Mouse (Mus musculus): ENCODE data around the gene Armc6. TPM values are rescaled to one million over a fixed set of nuclear protein-coding genes. Genes with fewer than 3 reads are reported as not detected.

Armc6 gene
- polyA plus RNA-seq, 1 experiment from 2014 or later = 21.7 TPM

- 82% methylated on average over 4 of the region's 4 CpGs for WGBS
- no peaks in the 10 kb centered on the region for H3K27me3 ChIP-seq (replicated peaks)
- H3K4me2 ChIP-seq = no peak overlapping the region
- H3K4me3 ChIP-seq (replicated peaks) = no peak overlapping the region
- no peak overlapping the region for H3K27ac ChIP-seq
- no peak overlapping the region for H3K9ac ChIP-seq
- ATAC-seq (ENCODE audit: insufficient read depth, low FRiP score, low read depth) = no peak
- 0 out of 2 replicates have a peak, but pooled peaks cover 3% of the 10 kb centered on the region for H3K4me1 ChIP-seq
- H3K36me3 ChIP-seq = peaks cover 13% of the 10 kb centered on the region
- no peaks in the 10 kb centered on the region for H3K9me3 ChIP-seq
Measured at GRCm38 (mm10) chr8:70183194-70183593, 51.1 kb downstream of the Armc6 start.

GRCm38 (mm10) chr8:70181903-70182252 is 52.4 kb downstream of the Armc6 start:
- no peak for ATAC-seq (ENCODE audit: insufficient read depth, low FRiP score, low read depth)
- WGBS = 27% methylated on average over 2 of the region's 2 CpGs
- peaks cover 19% of the 10 kb centered on the region for H3K36me3 ChIP-seq

DNA sequence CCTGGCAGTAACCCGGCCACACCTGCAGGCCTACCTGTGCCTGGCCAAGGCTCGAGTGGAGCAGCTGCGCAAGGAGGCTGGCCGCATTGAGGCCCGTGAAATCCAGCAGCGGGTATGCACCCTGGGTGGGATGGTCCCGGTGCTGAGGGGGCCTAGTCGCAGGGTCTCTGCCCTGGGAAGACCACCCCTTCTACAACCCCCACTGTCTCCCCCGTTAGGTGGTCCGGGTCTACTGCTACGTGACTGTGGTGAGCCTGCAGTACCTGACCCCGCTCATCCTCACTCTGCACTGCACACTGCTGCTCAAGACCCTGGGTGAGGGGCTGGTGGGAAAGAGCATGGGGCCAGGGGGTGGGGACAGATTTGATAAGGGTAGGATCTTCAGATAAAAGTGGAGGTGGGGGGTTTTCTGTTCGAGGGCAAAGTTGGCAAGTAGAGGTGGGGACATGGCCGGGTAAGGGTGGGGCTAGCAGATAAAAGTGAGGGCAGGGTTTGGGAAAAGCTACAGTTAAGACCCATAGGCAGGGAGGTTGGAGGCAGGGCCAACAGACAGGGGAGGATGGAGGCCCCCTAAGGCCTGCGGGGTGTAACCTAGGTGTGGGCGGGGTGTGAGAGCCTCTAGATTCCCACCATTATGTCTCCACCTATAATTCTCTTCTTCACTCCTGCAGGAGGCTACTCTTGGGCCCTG is 52.9 kb downstream of the Armc6 start:
- H3K4me2 ChIP-seq = no peak overlapping the region
- peaks cover 19% of the 10 kb centered on the region for H3K36me3 ChIP-seq
- H3K9me3 ChIP-seq = no peaks in the 10 kb centered on the region
- H3K4me3 ChIP-seq (replicated peaks) = no peak overlapping the region
- H3K27me3 ChIP-seq (replicated peaks) = no peaks in the 10 kb centered on the region
- H3K27ac ChIP-seq = no peak overlapping the region
- H3K4me1 ChIP-seq = 0 out of 2 replicates have a peak, but pooled peaks cover 3% of the 10 kb centered on the region
- ATAC-seq (ENCODE audit: insufficient read depth, low FRiP score, low read depth) = peak; percentile 61
- 71% methylated on average over 16 of the region's 16 CpGs for WGBS
- H3K9ac ChIP-seq = no peak overlapping the region

More at GRCm38 (mm10) chr8:70181903-70182252, 52.4 kb downstream of the Armc6 start:
- no peaks in the 10 kb centered on the region for H3K27me3 ChIP-seq (replicated peaks)
- no peak overlapping the region for H3K4me2 ChIP-seq
- H3K4me3 ChIP-seq (replicated peaks) = no peak overlapping the region
- no peaks in the 10 kb centered on the region for H3K9me3 ChIP-seq
- H3K9ac ChIP-seq = no peak overlapping the region
- H3K27ac ChIP-seq = no peak overlapping the region
- 0 out of 2 replicates have a peak, but pooled peaks cover 3% of the 10 kb centered on the region for H3K4me1 ChIP-seq

DNA sequence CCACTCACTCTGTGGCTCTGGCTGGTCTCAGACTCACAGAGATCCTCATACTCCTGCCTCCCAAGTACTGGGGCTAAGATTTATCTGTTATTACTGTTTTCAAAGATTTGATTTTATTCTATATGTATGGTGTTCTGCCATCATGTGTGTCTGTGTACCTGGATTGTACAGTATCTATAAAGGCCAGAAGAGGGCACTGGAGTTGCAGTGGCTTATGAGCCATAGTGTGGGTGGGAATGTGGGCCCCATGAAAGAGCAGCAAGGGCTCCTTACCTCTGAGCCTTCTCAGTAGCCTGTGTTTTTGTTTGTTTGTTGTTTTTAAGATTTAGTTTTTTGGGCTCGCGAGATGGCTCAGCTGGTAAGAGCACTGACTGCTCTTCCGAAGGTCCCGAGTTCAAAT is 55.2 kb downstream of the Armc6 start:
- H3K9ac ChIP-seq = no peak overlapping the region
- 88% methylated on average over 4 of the region's 4 CpGs for WGBS
- H3K27me3 ChIP-seq (replicated peaks) = no peaks in the 10 kb centered on the region
- no peaks in the 10 kb centered on the region for H3K9me3 ChIP-seq
- peaks cover 9% of the 10 kb centered on the region; the same call in 1 of the 2 replicates for H3K4me1 ChIP-seq
- H3K4me2 ChIP-seq = no peak overlapping the region
- H3K27ac ChIP-seq = no peak overlapping the region
- ATAC-seq (ENCODE audit: insufficient read depth, low FRiP score, low read depth) = no peak
- H3K4me3 ChIP-seq (replicated peaks) = no peak overlapping the region
- peaks cover 19% of the 10 kb centered on the region for H3K36me3 ChIP-seq

- no peaks in the 10 kb centered on the region for H3K27me3 ChIP-seq (replicated peaks)
- 87% methylated on average over 2 of the region's 2 CpGs for WGBS
- H3K27ac ChIP-seq = no peak overlapping the region
- H3K9me3 ChIP-seq = no peaks in the 10 kb centered on the region
- no peak overlapping the region for H3K4me3 ChIP-seq (replicated peaks)
- peaks cover 18% of the 10 kb centered on the region for H3K4me1 ChIP-seq
- no peak for ATAC-seq (ENCODE audit: insufficient read depth, low FRiP score, low read depth)
- no peak overlapping the region for H3K4me2 ChIP-seq
- H3K9ac ChIP-seq = no peak overlapping the region
- peaks cover 19% of the 10 kb centered on the region for H3K36me3 ChIP-seq
Measured at GRCm38 (mm10) chr8:70178231-70178630, 56.0 kb downstream of the Armc6 start.

GRCm38 (mm10) chr8:70174079-70174478 is 60.2 kb downstream of the Armc6 start:
- H3K27me3 ChIP-seq (replicated peaks) = no peaks in the 10 kb centered on the region
- H3K4me2 ChIP-seq = no peak overlapping the region
- peaks cover 5% of the 10 kb centered on the region; the same call in 1 of the 2 replicates for H3K36me3 ChIP-seq
- ATAC-seq (ENCODE audit: insufficient read depth, low FRiP score, low read depth) = no peak
- peaks cover 20% of the 10 kb centered on the region for H3K4me1 ChIP-seq
- H3K27ac ChIP-seq = no peak overlapping the region
- 85% methylated on average over 7 of the region's 7 CpGs for WGBS
- no peaks in the 10 kb centered on the region for H3K9me3 ChIP-seq
- H3K4me3 ChIP-seq (replicated peaks) = no peak overlapping the region
- no peak overlapping the region for H3K9ac ChIP-seq

DNA sequence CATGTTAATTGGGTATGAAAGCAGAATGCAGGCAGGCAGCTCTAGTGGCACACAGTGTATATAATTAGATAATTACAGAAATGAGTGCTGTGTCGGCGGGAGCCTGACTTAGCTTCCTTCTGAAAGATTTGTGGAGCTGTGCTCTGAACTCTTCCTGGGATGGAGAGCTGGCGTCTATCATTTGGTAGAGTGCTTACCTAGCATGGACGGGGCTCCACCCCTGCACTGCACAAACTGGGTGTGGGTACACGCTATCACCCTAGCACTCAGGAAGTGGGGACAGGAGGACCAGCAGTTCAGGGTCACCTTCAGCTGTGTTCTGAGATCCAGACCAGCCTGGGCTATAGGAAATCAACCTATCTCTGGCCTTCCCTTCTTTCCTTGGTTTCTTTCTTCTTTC is 60.9 kb downstream of the Armc6 start:
- Histone ChIP-seq H3K27ac (no peak overlapping the region), H3K9ac (no peak overlapping the region), H3K9me3 (no peaks in the 10 kb centered on the region), H3K4me3 (replicated peaks) (peak overlapping the region; percentile 56; the same call in 1 of the 2 replicates), H3K4me2 (peak overlapping the region; percentile 63), H3K4me1 (peaks cover 20% of the 10 kb centered on the region), H3K27me3 (replicated peaks) (no peaks in the 10 kb centered on the region), H3K36me3 (peaks cover 5% of the 10 kb centered on the region; the same call in 1 of the 2 replicates)
- ATAC-seq (ENCODE audit: insufficient read depth, low FRiP score, low read depth) = no peak
- WGBS = 67% methylated on average over 5 of the region's 5 CpGs

DNA sequence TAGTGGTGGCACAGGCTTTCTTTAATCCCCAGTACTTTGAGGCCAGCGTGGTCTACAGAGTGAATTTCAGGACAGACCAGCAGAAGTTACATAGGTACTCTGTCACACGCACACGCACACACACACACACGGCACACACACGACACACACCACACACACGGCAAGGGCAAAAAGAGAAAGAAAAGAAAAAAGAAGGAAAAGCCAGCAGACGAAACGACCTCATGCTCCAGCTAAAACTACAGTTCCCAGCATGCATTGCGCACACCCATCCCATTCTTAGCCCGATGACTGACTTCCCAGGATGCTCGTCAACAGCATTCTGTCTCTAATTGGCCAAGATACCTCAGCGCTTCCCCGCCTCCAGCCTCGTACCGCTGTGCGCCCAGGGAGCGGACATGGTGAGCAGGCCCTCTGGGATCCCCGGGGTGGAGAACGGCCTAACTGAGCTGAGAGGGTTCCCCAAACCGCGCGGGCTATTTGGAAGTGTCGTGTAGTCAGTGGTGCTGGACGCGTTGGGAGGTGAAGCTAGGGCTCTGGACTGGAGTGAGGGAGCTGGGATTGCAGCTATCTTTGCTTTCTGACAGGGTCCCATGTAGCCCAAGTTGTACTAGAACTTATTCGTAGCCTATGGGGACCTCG is 62.1 kb downstream of the Armc6 start, which contains the start of gene Tmem161a:
Tmem161a (plus strand) TSS at position 314 of the 639 bp plus-strand sequence.
- Histone ChIP-seq H3K4me3 (replicated peaks) (peak within 1 kb of the TSS; percentile 56), H3K4me2 (peak within 1 kb of the TSS; percentile 63), H3K4me1 (peaks cover 20% of the 10 kb centered on the region), H3K27ac (peak within 1 kb of the TSS; percentile 42), H3K9me3 (no peaks in the 10 kb centered on the region), H3K9ac (peak within 1 kb of the TSS; percentile 13; the same call in 1 of the 2 replicates), H3K27me3 (replicated peaks) (no peaks in the 10 kb centered on the region), H3K36me3 (peaks cover under 1% of the 10 kb centered on the region; the same call in 1 of the 2 replicates)
- peak; percentile 97 for ATAC-seq (ENCODE audit: insufficient read depth, low FRiP score, low read depth)
- WGBS = under 1% methylated on average over 27 of the region's 27 CpGs

DNA sequence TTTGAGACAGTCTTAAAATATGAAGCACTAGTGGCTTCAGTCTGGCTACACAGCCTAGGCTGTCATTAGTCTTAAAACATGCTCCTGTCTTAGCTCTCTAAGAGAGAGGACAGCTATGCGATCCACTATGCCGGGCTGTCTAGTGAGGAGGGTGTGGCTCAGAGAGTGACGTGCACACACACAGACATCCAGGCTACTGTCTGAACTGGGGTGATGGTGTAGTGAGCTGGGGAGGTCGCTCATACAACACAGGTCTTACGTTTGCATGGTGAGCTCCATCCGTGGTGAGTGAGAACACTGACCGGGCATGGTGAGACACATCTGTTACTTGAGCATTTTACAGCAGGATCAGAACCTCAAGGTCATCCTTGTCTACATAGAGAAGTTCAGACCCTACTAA is 63.0 kb downstream of the Armc6 start:
- Histone ChIP-seq H3K4me1 (peaks cover 27% of the 10 kb centered on the region), H3K4me3 (replicated peaks) (no peak overlapping the region), H3K9ac (no peak overlapping the region), H3K27me3 (replicated peaks) (0 out of 2 replicates have a peak, but pooled peaks cover 3% of the 10 kb centered on the region), H3K4me2 (no peak overlapping the region; the same call in 1 of the 2 replicates), H3K27ac (no peak overlapping the region), H3K36me3 (no peaks in the 10 kb centered on the region), H3K9me3 (no peaks in the 10 kb centered on the region)
- no peak for ATAC-seq (ENCODE audit: insufficient read depth, low FRiP score, low read depth)
- 75% methylated on average over 7 of the region's 7 CpGs for WGBS

DNA sequence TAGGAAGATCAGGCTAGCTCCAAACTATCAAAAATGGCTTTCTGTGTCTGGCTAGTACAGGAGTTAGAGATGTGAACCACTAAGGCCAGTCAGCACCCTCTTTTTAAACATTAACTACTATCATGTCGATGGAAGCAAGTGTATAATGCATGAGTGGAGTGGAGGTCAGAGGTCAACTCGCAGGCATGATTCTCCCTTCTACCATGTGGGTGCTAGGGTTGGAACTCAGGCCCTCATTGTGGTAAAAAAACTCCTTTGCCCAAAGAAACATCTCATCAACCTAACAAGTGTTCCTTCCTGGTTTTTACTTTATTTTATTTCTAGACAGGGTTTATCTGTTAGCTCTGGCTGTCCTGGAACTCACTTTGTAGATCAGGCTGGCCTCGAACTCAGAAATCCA is 63.5 kb downstream of the Armc6 start:
- WGBS = 76% methylated on average over 3 of the region's 3 CpGs
- Histone ChIP-seq H3K9me3 (no peaks in the 10 kb centered on the region), H3K27me3 (replicated peaks) (0 out of 2 replicates have a peak, but pooled peaks cover 7% of the 10 kb centered on the region), H3K36me3 (no peaks in the 10 kb centered on the region), H3K27ac (no peak overlapping the region), H3K4me2 (no peak overlapping the region), H3K4me1 (peaks cover 27% of the 10 kb centered on the region), H3K4me3 (replicated peaks) (no peak overlapping the region), H3K9ac (no peak overlapping the region)
- ATAC-seq (ENCODE audit: insufficient read depth, low FRiP score, low read depth) = no peak
